Mouse (Mus musculus) brown adipose tissue, adult 24 weeks (tissue): Measurements from ENCODE around the gene Tmem233. TPM values are rescaled to one million over a fixed set of nuclear protein-coding genes. Genes with fewer than 3 reads are reported as not detected.

Experiments
- H3K27ac ChIP-seq: fragments of 200-500 bp; replicated peaks from 2 replicates; pipeline ENCODE4 v1.5.1; 2012; ENCODE audit warnings: low read depth, mild to moderate bottlenecking, low read length
- H3K4me1 ChIP-seq: fragments of 200-500 bp; 2 replicates; pipeline ENCODE4 v1.6.1; 2012; ENCODE audit warnings: low read length, mixed read lengths; ENCODE audit not compliant: control insufficient read depth, insufficient read depth, insufficient read length
- H3K4me3 ChIP-seq: fragments of 200-500 bp; 2 replicates; pipeline ENCODE4 v1.5.1; 2012; ENCODE audit warnings: low read depth, mild to moderate bottlenecking, low read length, moderate library complexity; ENCODE audit not compliant: insufficient read depth
- polyA plus RNA-seq: library from polyadenylated mRNA; stranded (reverse); fragments of >200 nt; gene quantifications from 2 replicates; pipeline ENCODE4 v1.2.4, GENCODE M21; 2012; ENCODE audit not compliant: missing spikeins, insufficient read depth, insufficient read length

The Tmem233 gene
- polyA plus RNA-seq: 1.4 and 3.3 TPM in 2 replicates

GRCm38 (mm10) chr5:116083081-116083480, at the start of gene Tmem233:
Gene Tmem233, minus strand, starts transcription at chr5:116083244.
- no peak within 1 kb of the TSS for H3K27ac ChIP-seq
- no peaks in the 10 kb centered on the region for H3K4me1 ChIP-seq
- no peak within 1 kb of the TSS for H3K4me3 ChIP-seq

GRCm38 (mm10) chr5:116123344-116123743, 40.3 kb upstream of the Tmem233 start:
- no peaks in the 10 kb centered on the region for H3K4me1 ChIP-seq
- no peak overlapping the region for H3K4me3 ChIP-seq
- no peak overlapping the region for H3K27ac ChIP-seq

- H3K4me3 ChIP-seq: no peak overlapping the region
- H3K27ac ChIP-seq: no peak overlapping the region
- no peaks in the 10 kb centered on the region for H3K4me1 ChIP-seq
Observed at GRCm38 (mm10) chr5:116116567-116116966, 33.5 kb upstream of the Tmem233 start.

- Histone ChIP-seq H3K27ac (no peak overlapping the region), H3K4me1 (no peaks in the 10 kb centered on the region), H3K4me3 (no peak overlapping the region)
Observed at GRCm38 (mm10) chr5:116116110-116116509, 33.1 kb upstream of the Tmem233 start.

GRCm38 (mm10) chr5:116115071-116115834, 32.2 kb upstream of the Tmem233 start:
- Histone ChIP-seq H3K27ac (no peak overlapping the region), H3K4me3 (no peak overlapping the region), H3K4me1 (no peaks in the 10 kb centered on the region)

- Histone ChIP-seq H3K4me1 (no peaks in the 10 kb centered on the region), H3K27ac (no peak overlapping the region), H3K4me3 (no peak overlapping the region)
Observed at GRCm38 (mm10) chr5:116108651-116109050, 25.6 kb upstream of the Tmem233 start.

GRCm38 (mm10) chr5:116084231-116084630, 1.2 kb upstream of the Tmem233 start:
- H3K4me3 ChIP-seq: no peak overlapping the region

GRCm38 (mm10) chr5:116082241-116082900, 673 bp downstream of the Tmem233 start:
- no peak overlapping the region for H3K4me3 ChIP-seq
- no peaks in the 10 kb centered on the region for H3K4me1 ChIP-seq
- H3K27ac ChIP-seq: no peak overlapping the region

More at GRCm38 (mm10) chr5:116084231-116084630, 1.2 kb upstream of the Tmem233 start:
- Histone ChIP-seq H3K4me1 (no peaks in the 10 kb centered on the region), H3K27ac (no peak overlapping the region)

GRCm38 (mm10) chr5:116081616-116082015, 1.4 kb downstream of the Tmem233 start:
- no peak overlapping the region for H3K27ac ChIP-seq
- H3K4me1 ChIP-seq: no peaks in the 10 kb centered on the region
- no peak overlapping the region for H3K4me3 ChIP-seq

- H3K4me3 ChIP-seq: no peak overlapping the region
Observed at GRCm38 (mm10) chr5:116080736-116081135, 2.3 kb downstream of the Tmem233 start.

GRCm38 (mm10) chr5:116069618-116070017, 13.4 kb downstream of the Tmem233 start:
- Histone ChIP-seq H3K4me1 (no peaks in the 10 kb centered on the region), H3K27ac (no peak overlapping the region)

More at GRCm38 (mm10) chr5:116080736-116081135, 2.3 kb downstream of the Tmem233 start:
- Histone ChIP-seq H3K27ac (no peak overlapping the region), H3K4me1 (no peaks in the 10 kb centered on the region)

GRCm38 (mm10) chr5:116052826-116053225, 30.2 kb downstream of the Tmem233 start:
- no peaks in the 10 kb centered on the region; the same call in 1 of the 2 replicates for H3K4me1 ChIP-seq
- H3K27ac ChIP-seq: no peak overlapping the region
- no peak overlapping the region for H3K4me3 ChIP-seq

More at GRCm38 (mm10) chr5:116069618-116070017, 13.4 kb downstream of the Tmem233 start:
- no peak overlapping the region for H3K4me3 ChIP-seq

GRCm38 (mm10) chr5:116052171-116052570, 30.9 kb downstream of the Tmem233 start:
- no peaks in the 10 kb centered on the region; the same call in 1 of the 2 replicates for H3K4me1 ChIP-seq

GRCm38 (mm10) chr5:116049821-116050220, 33.2 kb downstream of the Tmem233 start:
- H3K4me3 ChIP-seq: no peak overlapping the region
- H3K27ac ChIP-seq: peak overlapping the region; percentile 39
- H3K4me1 ChIP-seq: no peaks in the 10 kb centered on the region; the same call in 1 of the 2 replicates

More at GRCm38 (mm10) chr5:116052171-116052570, 30.9 kb downstream of the Tmem233 start:
- Histone ChIP-seq H3K27ac (no peak overlapping the region), H3K4me3 (no peak overlapping the region)

GRCm38 (mm10) chr5:116048321-116048720, 34.7 kb downstream of the Tmem233 start:
- H3K27ac ChIP-seq: no peak overlapping the region

More at GRCm38 (mm10) chr5:116048321-116048720, 34.7 kb downstream of the Tmem233 start:
- Histone ChIP-seq H3K4me1 (no peaks in the 10 kb centered on the region; the same call in 1 of the 2 replicates), H3K4me3 (no peak overlapping the region)
